In the genomic region with DNA sequence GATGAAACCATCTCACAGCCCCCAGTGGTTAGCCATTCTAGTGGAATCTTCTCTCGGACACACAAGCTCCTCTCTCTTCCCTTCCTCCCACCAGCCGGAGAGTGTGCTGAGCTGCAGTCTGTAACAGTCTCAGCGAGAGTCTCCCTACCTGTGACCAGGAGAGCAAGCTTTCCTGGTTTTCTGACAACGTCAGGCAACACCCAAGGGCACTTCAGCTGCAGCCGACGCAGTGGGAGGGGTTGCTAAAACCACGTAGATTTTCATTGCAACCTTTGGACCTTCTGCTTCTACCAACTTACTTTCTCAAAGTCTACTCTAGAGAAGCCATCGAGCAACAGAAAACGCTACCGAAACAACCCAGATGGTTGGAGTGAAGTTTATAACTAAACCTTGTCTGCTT, we compare ENCODE assay signal across 22 mouse cellular contexts. TPM values are rescaled to one million over a fixed set of nuclear protein-coding genes. Genes with fewer than 3 reads are reported as not detected.
A peak's percentile ranks its signal among the peaks of the same experiment; 100 is the strongest.
DNase-seq lines count a peak whose midpoint lies in the region; ATAC-seq lines count a peak whose summit lies in the region.
"Had no signal": no experiment of that assay in that cellular context is flagged by ENCODE, and none has a peak within 500 bp of the region (broad histone marks: within the 10 kb centered on the region; RNA-seq: fewer than 3 reads in every experiment).

No protein-coding gene starts in this region.

- no peak overlapping the region for H3K27ac ChIP-seq in kidney, embryonic 15.5 days
- H3K27ac ChIP-seq in kidney, embryonic 16.5 days (ENCODE audit: low read length), result no peak overlapping the region
- H3K27ac ChIP-seq in stomach, embryonic 16.5 days (ENCODE audit: low read length), result peak overlapping the region; percentile 25; the same call in 1 of the 2 replicates
- H3K27ac ChIP-seq: embryonic facial prominence, embryonic 12.5 days; forebrain, embryonic 15.5 days; heart, embryonic 13.5 days had no signal

- ATAC-seq in kidney, embryonic 15.5 days (replicated peaks; ENCODE audit: low FRiP score), result no peak
- ATAC-seq in kidney, embryonic 16.5 days (ENCODE audit: low FRiP score, low TSS enrichment), result no peak
- ATAC-seq in stomach, embryonic 16.5 days (ENCODE audit: insufficient read depth, low FRiP score), result peak; percentile 83
- ATAC-seq: CD4-positive, CD25-positive, alpha-beta regulatory T cell, adult 4 months; forebrain, embryonic 15.5 days had no signal

- no peak overlapping the region for H3K4me2 ChIP-seq in kidney, embryonic 15.5 days
- H3K4me2 ChIP-seq in kidney, embryonic 16.5 days (replicated peaks; ENCODE audit: low read depth, low read length), result no peak overlapping the region
- H3K4me2 ChIP-seq in stomach, embryonic 16.5 days (ENCODE audit: low read depth, low read length), result peak overlapping the region; percentile 1; the same call in 1 of the 2 replicates
- H3K4me2 ChIP-seq: embryonic facial prominence, embryonic 12.5 days; forebrain, embryonic 15.5 days; heart, embryonic 13.5 days had no signal

- no peaks in the 10 kb centered on the region for H3K36me3 ChIP-seq in kidney, embryonic 15.5 days
- no peaks in the 10 kb centered on the region for H3K36me3 ChIP-seq in kidney, embryonic 16.5 days (ENCODE audit: insufficient read depth, low read length)
- no peaks in the 10 kb centered on the region for H3K36me3 ChIP-seq in stomach, embryonic 16.5 days (ENCODE audit: control insufficient read depth, insufficient read depth, low read length)
- H3K36me3 ChIP-seq: embryonic facial prominence, embryonic 12.5 days; forebrain, embryonic 15.5 days; G1E; heart, embryonic 13.5 days had no signal

- no peaks in the 10 kb centered on the region for H3K9me3 ChIP-seq in kidney, embryonic 15.5 days (replicated peaks)
- no peaks in the 10 kb centered on the region for H3K9me3 ChIP-seq in kidney, embryonic 16.5 days (ENCODE audit: low read length)
- no peaks in the 10 kb centered on the region for H3K9me3 ChIP-seq in stomach, embryonic 16.5 days (replicated peaks; ENCODE audit: control insufficient read depth, low read length)
- H3K9me3 ChIP-seq: embryonic facial prominence, embryonic 12.5 days; forebrain, embryonic 15.5 days; heart, embryonic 13.5 days had no signal

- H3K4me3 ChIP-seq in kidney, embryonic 15.5 days (replicated peaks), result no peak overlapping the region
- H3K4me3 ChIP-seq in kidney, embryonic 16.5 days (ENCODE audit: low read length), result no peak overlapping the region
- no peak overlapping the region for H3K4me3 ChIP-seq in stomach, embryonic 16.5 days (replicated peaks; ENCODE audit: low read length)
- H3K4me3 ChIP-seq: embryonic facial prominence, embryonic 12.5 days; forebrain, embryonic 15.5 days; heart, embryonic 13.5 days had no signal

- peak; percentile 19 for DNase-seq in kidney, adult 11 months
- DNase-seq in kidney, postnatal 36 days, result peak; percentile 19 to 30
- peak; percentile 87 for DNase-seq in large intestine, adult 2 months (ENCODE audit: low read depth, low spot score)
- no peak for DNase-seq in adipocyte (ENCODE audit: low spot score)
- no peak for DNase-seq in urinary bladder, postnatal 4 days (ENCODE audit: low spot score in 2 of 2)
- DNase-seq: adrenal gland, postnatal 10 days; B cell, adult 2 months; cerebellum, adult 11 months; cerebellum, adult 8-10 months; cerebellum, postnatal 14 days; gastrocnemius, postnatal 36 days; heart, adult 11 months had no signal

- 0 out of 2 replicates have a peak, but pooled peaks cover 3% of the 10 kb centered on the region for H3K27me3 ChIP-seq in kidney, embryonic 15.5 days
- H3K27me3 ChIP-seq in kidney, embryonic 16.5 days (ENCODE audit: insufficient read depth, low read length), result no peaks in the 10 kb centered on the region
- H3K27me3 ChIP-seq in stomach, embryonic 16.5 days (ENCODE audit: control insufficient read depth, insufficient read depth, low read length), result no peaks in the 10 kb centered on the region
- H3K27me3 ChIP-seq: forebrain, embryonic 15.5 days had no signal

- H3K9ac ChIP-seq in kidney, embryonic 15.5 days, result no peak overlapping the region
- H3K9ac ChIP-seq in kidney, embryonic 16.5 days (replicated peaks; ENCODE audit: low read length), result no peak overlapping the region
- no peak overlapping the region for H3K9ac ChIP-seq in stomach, embryonic 16.5 days (ENCODE audit: low read length)
- H3K9ac ChIP-seq: embryonic facial prominence, embryonic 12.5 days; forebrain, embryonic 15.5 days; heart, embryonic 13.5 days had no signal

- H3K4me1 ChIP-seq in kidney, embryonic 15.5 days, result no peaks in the 10 kb centered on the region
- no peaks in the 10 kb centered on the region for H3K4me1 ChIP-seq in kidney, embryonic 16.5 days (ENCODE audit: insufficient read depth, low read length)
- H3K4me1 ChIP-seq in stomach, embryonic 16.5 days (ENCODE audit: control insufficient read depth, insufficient read depth, low read length), result peaks cover 2% of the 10 kb centered on the region; the same call in 1 of the 2 replicates
- H3K4me1 ChIP-seq: embryonic facial prominence, embryonic 12.5 days; forebrain, embryonic 15.5 days; heart, embryonic 13.5 days had no signal

- WGBS in kidney, embryonic 15.5 days, result 83% methylated on average over 10 of the region's 10 CpGs
- 84% methylated on average over 10 of the region's 10 CpGs for WGBS in kidney, embryonic 16.5 days
- WGBS in large intestine, adult 2 months, result 29% methylated on average over 10 of the region's 10 CpGs
- WGBS in stomach, embryonic 16.5 days, result 57% methylated on average over 10 of the region's 10 CpGs

RNA-seq across cellular contexts. Expression of a gene that starts 3.6 kb away (rescaled TPM):
- 0.21 TPM in 1 of 2 replicates, not detected in the other for polyA plus RNA-seq in kidney, embryonic 15.5 days (2015; fragmentation: Nextera tagmentation; extraction: Ambion mirVana)
- 0.19 TPM in 1 of 2 replicates, not detected in the other for polyA plus RNA-seq in kidney, embryonic 16.5 days (2015; fragmentation: Nextera tagmentation; extraction: Ambion mirVana)
- 8.8 and 10.3 TPM in 2 replicates for polyA plus RNA-seq in large intestine, adult 2 months (2012; rRNA removed)
- 0.61 and 0.80 TPM in 2 replicates for polyA plus RNA-seq in stomach, embryonic 16.5 days (2015; fragmentation: Nextera tagmentation; extraction: Ambion mirVana)
- polyA plus RNA-seq: forebrain, embryonic 11.5 days; forebrain, embryonic 15.5 days; G1E; heart, embryonic 13.5 days; heart, postnatal 0 days had no signal

RNA-seq across cellular contexts. Expression of a gene that starts 14.5 kb away (rescaled TPM):
- polyA plus RNA-seq in kidney, embryonic 15.5 days (2015; fragmentation: Nextera tagmentation; extraction: Ambion mirVana), result 0.19 and 0.93 TPM in 2 replicates
- 0.07 TPM in 1 of 2 replicates, not detected in the other for polyA plus RNA-seq in kidney, embryonic 16.5 days (2015; fragmentation: Nextera tagmentation; extraction: Ambion mirVana)
- polyA plus RNA-seq in large intestine, adult 2 months (2012; rRNA removed), result 22.1 and 34.0 TPM in 2 replicates
- polyA plus RNA-seq in stomach, embryonic 16.5 days (2015; fragmentation: Nextera tagmentation; extraction: Ambion mirVana), result 2.0 and 3.6 TPM in 2 replicates
- polyA plus RNA-seq: CD4-positive, CD25-positive, alpha-beta regulatory T cell, adult 4 months; embryonic facial prominence, embryonic 12.5 days; forebrain, embryonic 15.5 days; G1E; heart, embryonic 13.5 days; heart, postnatal 0 days had no signal

RNA-seq across cellular contexts. Expression of a gene that starts 35.0 kb away (rescaled TPM):
- 1.0 and 1.8 TPM in 2 replicates for polyA plus RNA-seq in kidney, embryonic 15.5 days (2015; fragmentation: Nextera tagmentation; extraction: Ambion mirVana)
- 2.1 and 2.3 TPM in 2 replicates for polyA plus RNA-seq in kidney, embryonic 16.5 days (2015; fragmentation: Nextera tagmentation; extraction: Ambion mirVana)
- polyA plus RNA-seq in large intestine, adult 2 months (2012; rRNA removed), result 2.5 and 2.6 TPM in 2 replicates
- polyA plus RNA-seq in stomach, embryonic 16.5 days (2015; fragmentation: Nextera tagmentation; extraction: Ambion mirVana), result 0.74 and 0.85 TPM in 2 replicates
- polyA plus RNA-seq: CD4-positive, CD25-positive, alpha-beta regulatory T cell, adult 4 months; G1E had no signal

RNA-seq across cellular contexts. Expression of a gene that starts 47.4 kb away (rescaled TPM):
- 0.33 and 0.45 TPM in 2 replicates for polyA plus RNA-seq in kidney, embryonic 15.5 days (2015; fragmentation: Nextera tagmentation; extraction: Ambion mirVana)
- 0.47 and 0.59 TPM in 2 replicates for polyA plus RNA-seq in kidney, embryonic 16.5 days (2015; fragmentation: Nextera tagmentation; extraction: Ambion mirVana)
- 0.27 and 0.45 TPM in 2 replicates for polyA plus RNA-seq in large intestine, adult 2 months (2012; rRNA removed)
- 0.14 and 0.18 TPM in 2 replicates for polyA plus RNA-seq in stomach, embryonic 16.5 days (2015; fragmentation: Nextera tagmentation; extraction: Ambion mirVana)
- polyA plus RNA-seq: CD4-positive, CD25-positive, alpha-beta regulatory T cell, adult 4 months; G1E had no signal

Comparison
In these comparisons a context has a peak if more than half of its experiments do, and no peak if none do; other contexts are left out.
1. DNase-seq: peak in kidney, adult 11 months (single experiment), kidney, postnatal 36 days (2 of 2) and large intestine, adult 2 months (single experiment); none in adipocyte (single experiment) and urinary bladder, postnatal 4 days (0 of 2).